Mouse (Mus musculus) neural tube, embryonic 11.5 days (tissue): ENCODE data around the gene Fzd1. TPM values are rescaled to one million over a fixed set of nuclear protein-coding genes. Genes with fewer than 3 reads are reported as not detected.
A peak's percentile ranks its signal among the peaks of the same experiment; 100 is the strongest.

Experiments used
- ATAC-seq: fragments of 200-750 bp; cut with Nextera tagmentation; 2 replicates; pipeline ENCODE4 v1.8.0; 2017; ENCODE audit warnings: moderate number of reproducible peaks, mild to moderate bottlenecking, moderate TSS enrichment, moderate library complexity; ENCODE audit not compliant: insufficient read depth, low FRiP score, low TSS enrichment
- DNase-seq: peaks from one replicate; pipeline ENCODE4 v3.0.0-alpha.2; 2015; ENCODE audit warnings: low spot score
- H3K27ac ChIP-seq: fragments of 300-500 bp; sonication (generic); 2 replicates; pipeline ENCODE4 v1.5.1; 2014; ENCODE audit warnings: low read depth, mild to moderate bottlenecking, low read length
- H3K27me3 ChIP-seq: fragments of 300-500 bp; sonication (generic); 2 replicates; pipeline ENCODE4 v1.6.1; 2014; ENCODE audit warnings: mild to moderate bottlenecking, low read length, mixed read lengths; ENCODE audit not compliant: control insufficient read depth, insufficient read depth
- H3K36me3 ChIP-seq: fragments of 300-500 bp; sonication (generic); 2 replicates; pipeline ENCODE4 v1.6.1; 2014; ENCODE audit warnings: mild to moderate bottlenecking, low read length, moderate library complexity, mixed read lengths; ENCODE audit not compliant: control insufficient read depth, insufficient read depth
- H3K4me1 ChIP-seq: fragments of 300-500 bp; sonication (generic); 2 replicates; pipeline ENCODE4 v1.6.1; 2014; ENCODE audit warnings: low read length, mixed read lengths; ENCODE audit not compliant: control insufficient read depth, insufficient read depth
- H3K4me2 ChIP-seq: fragments of 300-500 bp; sonication (generic); 2 replicates; pipeline ENCODE4 v1.6.1; 2014; ENCODE audit warnings: low read depth, mild to moderate bottlenecking, moderate library complexity
- H3K4me3 ChIP-seq: fragments of 300-500 bp; sonication (generic); 2 replicates; pipeline ENCODE4 v1.5.1; 2014; ENCODE audit warnings: low read depth, low read length
- H3K9ac ChIP-seq: fragments of 300-500 bp; sonication (generic); 2 replicates; pipeline ENCODE4 v1.6.1; 2014; ENCODE audit warnings: mild to moderate bottlenecking, low read length
- H3K9me3 ChIP-seq: fragments of 300-500 bp; sonication (generic); 2 replicates; pipeline ENCODE4 v1.6.1; 2016; ENCODE audit warnings: low read length; ENCODE audit not compliant: control insufficient read depth
- WGBS: fragments of 180-500 bp; shearing (Covaris S2); extraction: QIAGEN DNeasy Blood & Tissue Kit; methylation state at CpG from one replicate; pipeline ENCODE4 v1.1.7; 2014; 5-methylcytosine and 5-hydroxymethylcytosine counted together
- polyA plus RNA-seq: library from polyadenylated mRNA; unstranded; fragments of >200 nt; fragmentation: Nextera tagmentation; extraction: Ambion mirVana; gene quantifications from 2 replicates; pipeline ENCODE4 v1.2.1, GENCODE M21; 2014

Fzd1 gene
- polyA plus RNA-seq, result 18.8 and 19.7 TPM in 2 replicates

DNA sequence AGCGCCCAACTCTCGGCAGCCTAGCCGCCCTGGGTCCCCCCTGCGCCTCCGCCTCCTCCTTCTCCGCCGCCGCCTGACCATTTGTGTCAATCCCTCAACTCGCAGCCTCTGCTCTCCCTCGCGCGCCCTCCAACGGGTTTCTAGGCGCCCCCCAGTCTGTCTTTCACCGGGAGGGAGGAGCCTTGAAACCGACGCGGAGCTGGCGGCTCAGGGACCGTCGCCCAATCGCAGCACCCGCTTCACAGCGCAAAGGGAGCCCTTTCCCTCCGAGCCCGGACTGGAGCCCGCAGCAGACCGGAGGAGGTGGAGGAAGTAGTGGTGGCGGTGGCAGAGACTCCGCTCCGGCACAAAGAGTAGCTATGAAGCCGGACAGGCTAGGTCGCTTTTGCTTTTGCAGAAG lies at the start of gene Fzd1:
Gene Fzd1, minus strand, starts transcription at position 134 of the 400 bp plus-strand sequence.
- peak; percentile 97 for DNase-seq
- H3K27me3 ChIP-seq, result peaks cover 12% of the 10 kb centered on the region; the same call in 1 of the 2 replicates
- peak; percentile 94 for ATAC-seq
- WGBS, result 0% methylated on average over 30 of the region's 33 CpGs
- peak within 1 kb of the TSS; percentile 79 for H3K4me3 ChIP-seq
- peaks cover 18% of the 10 kb centered on the region for H3K4me1 ChIP-seq
- H3K9ac ChIP-seq, result peak within 1 kb of the TSS; percentile 90
- H3K27ac ChIP-seq, result peak within 1 kb of the TSS; percentile 85
- H3K9me3 ChIP-seq, result no peaks in the 10 kb centered on the region
- H3K4me2 ChIP-seq, result peak within 1 kb of the TSS; percentile 99
- no peaks in the 10 kb centered on the region for H3K36me3 ChIP-seq

GRCm38 (mm10) chr5:4805228-4805627 lies 47.4 kb upstream of the Fzd1 start:
- no peak overlapping the region for H3K4me2 ChIP-seq
- DNase-seq (no peak), ATAC-seq (no peak)
- WGBS, result 51% methylated on average over 4 of the region's 4 CpGs
- no peak overlapping the region for H3K27ac ChIP-seq
- H3K4me3 ChIP-seq, result no peak overlapping the region
- no peaks in the 10 kb centered on the region for H3K9me3 ChIP-seq
- H3K9ac ChIP-seq, result no peak overlapping the region
- H3K4me1 ChIP-seq, result no peaks in the 10 kb centered on the region
- no peaks in the 10 kb centered on the region for H3K36me3 ChIP-seq
- no peaks in the 10 kb centered on the region for H3K27me3 ChIP-seq

DNA sequence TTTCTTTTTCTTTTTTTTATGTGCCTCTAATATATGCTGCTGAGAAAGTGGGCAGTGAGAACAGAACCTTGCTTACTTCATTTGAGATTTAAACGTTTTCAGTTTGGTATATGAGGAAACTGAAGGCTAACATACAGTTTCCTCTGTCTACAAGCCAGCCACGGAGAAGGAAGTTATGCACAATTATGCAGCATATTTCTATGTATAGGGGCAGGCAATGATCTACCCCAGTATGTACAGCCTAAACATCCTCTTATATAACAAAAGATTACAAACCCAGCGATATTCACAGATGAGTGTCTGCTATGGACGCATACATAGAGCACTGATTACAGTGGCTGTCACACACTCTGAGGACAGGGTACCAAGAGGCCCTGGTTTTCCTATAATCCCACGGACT lies 45.9 kb upstream of the Fzd1 start:
- H3K9me3 ChIP-seq, result no peaks in the 10 kb centered on the region
- DNase-seq, result no peak
- 84% methylated on average over 5 of the region's 5 CpGs for WGBS

DNA sequence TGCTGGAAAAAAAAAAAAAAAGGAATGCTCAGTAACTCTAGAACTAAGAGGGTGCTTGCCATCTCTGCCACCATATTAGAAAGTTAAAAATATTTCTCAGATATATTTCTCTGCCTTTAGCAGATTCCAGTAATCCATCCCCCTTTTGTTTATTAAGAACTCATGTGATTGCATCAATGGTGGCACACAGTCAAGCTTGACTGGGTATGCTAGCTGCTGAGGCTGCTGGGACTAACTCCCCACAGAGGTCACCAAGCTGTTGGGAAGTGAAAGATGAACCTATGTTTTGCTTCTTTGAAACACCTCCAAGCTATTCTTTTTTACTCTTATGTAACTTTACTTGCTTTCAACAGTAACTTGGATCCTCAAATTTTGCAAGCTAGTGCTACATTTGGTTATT lies 44.1 kb upstream of the Fzd1 start:
- Histone ChIP-seq H3K4me2 (no peak overlapping the region), H3K4me1 (no peaks in the 10 kb centered on the region), H3K9me3 (no peaks in the 10 kb centered on the region), H3K9ac (no peak overlapping the region), H3K27ac (no peak overlapping the region), H3K4me3 (no peak overlapping the region), H3K36me3 (no peaks in the 10 kb centered on the region), H3K27me3 (no peaks in the 10 kb centered on the region)
- ATAC-seq, result no peak
- no peak for DNase-seq

More for the DNA sequence above, 45.9 kb upstream of the Fzd1 start:
- ATAC-seq, result no peak
- no peaks in the 10 kb centered on the region for H3K36me3 ChIP-seq
- no peak overlapping the region for H3K4me3 ChIP-seq
- H3K4me2 ChIP-seq, result no peak overlapping the region
- H3K27ac ChIP-seq, result no peak overlapping the region
- H3K27me3 ChIP-seq, result no peaks in the 10 kb centered on the region
- no peak overlapping the region for H3K9ac ChIP-seq
- no peaks in the 10 kb centered on the region for H3K4me1 ChIP-seq

GRCm38 (mm10) chr5:4801096-4801850 lies 43.4 kb upstream of the Fzd1 start:
- Histone ChIP-seq H3K27ac (no peak overlapping the region), H3K9ac (no peak overlapping the region), H3K36me3 (no peaks in the 10 kb centered on the region), H3K4me3 (no peak overlapping the region), H3K4me1 (no peaks in the 10 kb centered on the region), H3K9me3 (no peaks in the 10 kb centered on the region), H3K27me3 (no peaks in the 10 kb centered on the region), H3K4me2 (no peak overlapping the region)
- DNase-seq (no peak), ATAC-seq (peak; percentile 81)
- WGBS, result 53% methylated on average over 8 of the region's 8 CpGs

GRCm38 (mm10) chr5:4791219-4791618 lies 33.4 kb upstream of the Fzd1 start:
- no peaks in the 10 kb centered on the region for H3K9me3 ChIP-seq
- H3K4me2 ChIP-seq, result no peak overlapping the region
- H3K36me3 ChIP-seq, result no peaks in the 10 kb centered on the region
- 80% methylated on average over 3 of the region's 3 CpGs for WGBS
- DNase-seq (no peak), ATAC-seq (no peak)
- H3K4me1 ChIP-seq, result no peaks in the 10 kb centered on the region
- no peak overlapping the region for H3K27ac ChIP-seq
- no peak overlapping the region for H3K9ac ChIP-seq
- no peaks in the 10 kb centered on the region for H3K27me3 ChIP-seq
- H3K4me3 ChIP-seq, result no peak overlapping the region

DNA sequence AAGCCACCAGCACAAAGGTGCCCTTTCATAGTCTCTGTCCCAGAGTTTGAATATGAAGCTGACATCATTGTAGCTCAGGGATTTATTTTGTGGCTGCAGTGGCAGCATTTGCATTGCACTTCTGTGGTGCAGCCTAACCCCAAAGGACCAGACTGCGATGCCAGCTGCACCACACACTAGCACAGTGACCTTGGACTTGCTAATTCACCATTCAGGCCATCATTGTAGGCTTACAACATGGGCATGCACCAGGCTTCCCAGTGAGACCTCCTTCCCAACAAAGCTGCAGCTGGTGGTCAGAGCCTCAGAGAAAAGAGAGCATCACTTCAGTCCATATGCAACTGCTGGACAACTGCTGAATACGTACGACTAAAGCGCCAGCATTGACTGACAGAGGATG lies 32.4 kb upstream of the Fzd1 start:
- no peak overlapping the region for H3K27ac ChIP-seq
- no peaks in the 10 kb centered on the region for H3K36me3 ChIP-seq
- no peak overlapping the region for H3K9ac ChIP-seq
- H3K9me3 ChIP-seq, result no peaks in the 10 kb centered on the region
- no peaks in the 10 kb centered on the region for H3K27me3 ChIP-seq
- no peak for ATAC-seq
- H3K4me1 ChIP-seq, result no peaks in the 10 kb centered on the region
- DNase-seq, result no peak
- H3K4me2 ChIP-seq, result no peak overlapping the region
- H3K4me3 ChIP-seq, result no peak overlapping the region
- 83% methylated on average over 4 of the region's 4 CpGs for WGBS

- Histone ChIP-seq H3K27me3 (no peaks in the 10 kb centered on the region), H3K9me3 (no peaks in the 10 kb centered on the region), H3K27ac (no peak overlapping the region), H3K9ac (no peak overlapping the region), H3K4me2 (no peak overlapping the region), H3K4me3 (no peak overlapping the region), H3K36me3 (no peaks in the 10 kb centered on the region), H3K4me1 (no peaks in the 10 kb centered on the region)
- ATAC-seq (no peak), DNase-seq (no peak)
- WGBS, result 93% methylated on average over 3 of the region's 3 CpGs
These were observed 30.6 kb upstream of the Fzd1 start for GRCm38 (mm10) chr5:4788484-4788883.

GRCm38 (mm10) chr5:4786816-4787215 lies 29.0 kb upstream of the Fzd1 start:
- Histone ChIP-seq H3K4me1 (no peaks in the 10 kb centered on the region), H3K4me2 (no peak overlapping the region), H3K9me3 (no peaks in the 10 kb centered on the region), H3K27ac (no peak overlapping the region), H3K36me3 (no peaks in the 10 kb centered on the region), H3K4me3 (no peak overlapping the region), H3K27me3 (no peaks in the 10 kb centered on the region), H3K9ac (no peak overlapping the region)
- no peak for ATAC-seq
- DNase-seq, result no peak
- WGBS, result 83% methylated on average over 3 of the region's 3 CpGs
